Mouse (Mus musculus) heart, adult 11 months (tissue): ENCODE results near the gene Msh4.

Experiments used
- DNase-seq: peaks from one replicate; pipeline ENCODE4 v3.0.0; 2022

The Msh4 gene

GRCm38 (mm10) chr3:153807444-153808149 lies 98.3 kb downstream of the Msh4 start:
- DNase-seq, result no peak
